ENCODE assay signal across 21 mouse cellular contexts in genomic region chr16:15175516-15175915, GRCm38 (mm10).
DNase-seq lines count a peak whose midpoint lies in the region; ATAC-seq and TF ChIP-seq lines count a peak whose summit lies in the region.
"Had no signal": no experiment of that assay in that cellular context is flagged by ENCODE, and none has a peak within 500 bp of the region (broad histone marks: within the 10 kb centered on the region; RNA-seq: fewer than 3 reads in every experiment).

No protein-coding gene starts in this region.

- peak; percentile 42 for DNase-seq in gastrocnemius, adult 2 months
- DNase-seq in gastrocnemius, postnatal 10 days = no peak
- peak; percentile 27 for DNase-seq in 3T3-L1 (ENCODE audit: low read depth, low spot score)
- DNase-seq in adrenal gland, postnatal 14 days = peak; percentile 38
- peak; percentile 19 for DNase-seq in gastrocnemius, postnatal 14 days
- DNase-seq in cerebellum, postnatal 36 days = no peak
- DNase-seq: cerebellum, adult 11 months; cerebellum, adult 9-11 months; liver, postnatal 0 days; thymus, postnatal 14 days had no signal

- TF ChIP-seq CTCF in gastrocnemius, adult 2 months (IDR thresholded peaks at IDR 0.05) = no peak

- no peak for ATAC-seq in erythroblast, adult 5-6 weeks (replicated peaks; ENCODE audit: low FRiP score, poor library complexity, severe bottlenecking)
- ATAC-seq: hindbrain, embryonic 16.5 days; intestine, postnatal 0 days; liver, postnatal 0 days; lung, postnatal 0 days; midbrain, embryonic 15.5 days had no signal

- intact Hi-C loops in gastrocnemius, adult 2 months (cut with DNase I) = no loop called here
- intact Hi-C loops in gastrocnemius, postnatal 14 days (cut with DNase I; ENCODE audit: low total_unique reads) = no loop called here

- H3K4me3 ChIP-seq in gastrocnemius, adult 2 months = no peak overlapping the region
- H3K4me3 ChIP-seq: forebrain, embryonic 12.5 days; hindbrain, embryonic 10.5 days; layer of hippocampus, adult 2 months; limb, embryonic 12.5 days; midbrain, embryonic 15.5 days; neural tube, embryonic 12.5 days had no signal

- 0 out of 2 replicates have a peak overlapping the region, but pooled peaks have one; percentile 6 for H3K27ac ChIP-seq in gastrocnemius, adult 2 months
- H3K27ac ChIP-seq: forebrain, embryonic 12.5 days; hindbrain, embryonic 10.5 days; layer of hippocampus, adult 2 months; limb, embryonic 12.5 days; macrophage; midbrain, embryonic 15.5 days; neural tube, embryonic 12.5 days had no signal

Comparison
In these comparisons a context has a peak if more than half of its experiments do, and no peak if none do; other contexts are left out.
1. DNase-seq: peak in gastrocnemius, adult 2 months (single experiment), 3T3-L1 (single experiment), adrenal gland, postnatal 14 days (single experiment) and gastrocnemius, postnatal 14 days (single experiment); none in gastrocnemius, postnatal 10 days (single experiment) and cerebellum, postnatal 36 days (0 of 2).